Mouse (Mus musculus) liver, adult 2 months (tissue): ENCODE results near the gene E430018J23Rik. TPM values are rescaled to one million over a fixed set of nuclear protein-coding genes. Genes with fewer than 3 reads are reported as not detected.
"Not testable (repeated sequence)": the region's sequence is repeated elsewhere in the genome, so short reads cannot be mapped to it uniquely, and the experiment has no call there.

Source experiments
- DNase-seq: peaks from one replicate; pipeline ENCODE4 v3.0.0-alpha.2; 2011; ENCODE audit warnings: low read depth, low spot score; ENCODE audit errors: extremely low read depth
- H3K27ac ChIP-seq: fragments of 200-500 bp; replicated peaks from 2 replicates; pipeline ENCODE4 v1.5.1; 2012; ENCODE audit warnings: low read depth, mild to moderate bottlenecking, control low read depth, inconsistent platforms, low read length; ENCODE audit not compliant: insufficient read depth
- H3K27me3 ChIP-seq: fragments of 200-500 bp; 2 replicates; pipeline ENCODE4 v1.6.1; 2012; ENCODE audit warnings: mild to moderate bottlenecking, moderate library complexity, low read length, inconsistent platforms; ENCODE audit not compliant: control insufficient read depth, insufficient read depth
- H3K36me3 ChIP-seq: fragments of 200-500 bp; 2 replicates; pipeline ENCODE4 v1.6.1; 2012; ENCODE audit warnings: low read length, inconsistent platforms; ENCODE audit not compliant: control insufficient read depth, insufficient read depth
- H3K4me1 ChIP-seq: fragments of 200-500 bp; 2 replicates; pipeline ENCODE4 v1.6.1; 2011; ENCODE audit warnings: low read length; ENCODE audit not compliant: control insufficient read depth, insufficient read depth
- H3K4me3 ChIP-seq: fragments of 200-500 bp; 2 replicates; pipeline ENCODE4 v1.5.1; 2011; ENCODE audit warnings: low read depth, mild to moderate bottlenecking, control low read depth, low read length, moderate library complexity; ENCODE audit not compliant: insufficient read depth
- H3K79me2 ChIP-seq: fragments of 200-500 bp; 2 replicates; pipeline ENCODE4 v1.6.1; 2012; ENCODE audit warnings: inconsistent platforms, mild to moderate bottlenecking, low read length, moderate library complexity; ENCODE audit not compliant: control insufficient read depth, insufficient read depth
- H3K9ac ChIP-seq: fragments of 200-500 bp; 2 replicates; pipeline ENCODE4 v1.6.1; 2012; ENCODE audit warnings: low read depth, mild to moderate bottlenecking, control low read depth, inconsistent platforms, low read length
- CTCF ChIP-seq: fragments of 200-500 bp; IDR thresholded peaks from 2 replicates; pipeline ENCODE4 v1.5.1; 2011; ENCODE audit warnings: low read depth, low read length, control low read depth
- POLR2A ChIP-seq: fragments of 200-500 bp; IDR thresholded peaks from 2 replicates; pipeline ENCODE4 v1.6.1; 2011; ENCODE audit warnings: low read length, control low read depth; ENCODE audit not compliant: insufficient read depth; ENCODE audit errors: extremely low read depth
- WGBS: fragments of 180-500 bp; shearing (Covaris S2); methylation state at CpG from one replicate; pipeline ENCODE4 v1.1.7; 2018; 5-methylcytosine and 5-hydroxymethylcytosine counted together
- polyA plus RNA-seq: library from polyadenylated mRNA; depleted of rRNA; stranded (reverse); fragments of >200 nt; gene quantifications from 2 replicates; pipeline ENCODE4 v1.2.3, GENCODE M21; 2012
- total RNA-seq: library from RNA; depleted of rRNA; stranded (reverse); fragments of >200 nt; gene quantifications from 2 replicates; pipeline ENCODE4 v1.2.3, GENCODE M21; 2014

The E430018J23Rik gene
- total and polyA plus RNA-seq, 2 experiments = 4.9 to 7.7 TPM

GRCm38 (mm10) chr7:127402980-127403379 lies 9.6 kb upstream of the E430018J23Rik start:
- 70% methylated on average over 2 of the region's 2 CpGs for WGBS
- H3K9ac ChIP-seq = no peak overlapping the region
- H3K36me3 ChIP-seq = no peaks in the 10 kb centered on the region

GRCm38 (mm10) chr7:127400355-127400754 lies 6.9 kb upstream of the E430018J23Rik start:
- Histone ChIP-seq H3K27me3 (no peaks in the 10 kb centered on the region), H3K9ac (no peak overlapping the region), H3K79me2 (no peaks in the 10 kb centered on the region), H3K4me3 (no peak overlapping the region), H3K4me1 (no peaks in the 10 kb centered on the region), H3K27ac (no peak overlapping the region), H3K36me3 (no peaks in the 10 kb centered on the region)
- WGBS = 69% methylated on average over 3 of the region's 3 CpGs
- no peak for TF ChIP-seq CTCF
- TF ChIP-seq POLR2A = no peak
- DNase-seq = no peak

More at GRCm38 (mm10) chr7:127402980-127403379, 9.6 kb upstream of the E430018J23Rik start:
- no peaks in the 10 kb centered on the region for H3K27me3 ChIP-seq
- no peak overlapping the region for H3K4me3 ChIP-seq
- no peak for DNase-seq
- no peak overlapping the region for H3K27ac ChIP-seq
- no peaks in the 10 kb centered on the region for H3K4me1 ChIP-seq
- no peak for TF ChIP-seq POLR2A
- peak; percentile 19; the same call in 1 of the 2 replicates for TF ChIP-seq CTCF
- no peaks in the 10 kb centered on the region for H3K79me2 ChIP-seq

GRCm38 (mm10) chr7:127393944-127394333 lies 510 bp upstream of the E430018J23Rik start:
- H3K79me2 ChIP-seq = peaks cover 9% of the 10 kb centered on the region; the same call in 1 of the 2 replicates

GRCm38 (mm10) chr7:127392251-127392824 lies 1.1 kb downstream of the E430018J23Rik start:
- DNase-seq = no peak

More at GRCm38 (mm10) chr7:127393944-127394333, 510 bp upstream of the E430018J23Rik start:
- Histone ChIP-seq H3K4me1 (peaks cover 6% of the 10 kb centered on the region), H3K9ac (0 out of 2 replicates have a peak overlapping the region, but pooled peaks have one; percentile 1), H3K4me3 (peak overlapping the region; percentile 27), H3K27me3 (no peaks in the 10 kb centered on the region), H3K36me3 (no peaks in the 10 kb centered on the region), H3K27ac (no peak overlapping the region)
- 7% methylated on average over 7 of the region's 7 CpGs for WGBS
- no peak for TF ChIP-seq CTCF
- TF ChIP-seq POLR2A = no peak
- DNase-seq = no peak

GRCm38 (mm10) chr7:127391538-127391937 lies 1.9 kb downstream of the E430018J23Rik start:
- no peaks in the 10 kb centered on the region for H3K27me3 ChIP-seq
- no peak overlapping the region for H3K4me3 ChIP-seq
- no peaks in the 10 kb centered on the region for H3K36me3 ChIP-seq
- no peak overlapping the region for H3K9ac ChIP-seq
- no peak overlapping the region for H3K27ac ChIP-seq
- TF ChIP-seq CTCF (no peak), POLR2A (no peak)
- 96% methylated on average over 16 of the region's 16 CpGs for WGBS
- peaks cover 7% of the 10 kb centered on the region for H3K4me1 ChIP-seq
- DNase-seq = no peak
- peaks cover 9% of the 10 kb centered on the region; the same call in 1 of the 2 replicates for H3K79me2 ChIP-seq

More at GRCm38 (mm10) chr7:127392251-127392824, 1.1 kb downstream of the E430018J23Rik start:
- Histone ChIP-seq H3K27me3 (no peaks in the 10 kb centered on the region), H3K4me3 (no peak overlapping the region), H3K79me2 (peaks cover 9% of the 10 kb centered on the region; the same call in 1 of the 2 replicates), H3K27ac (no peak overlapping the region), H3K4me1 (peaks cover 6% of the 10 kb centered on the region), H3K9ac (peak overlapping the region; percentile 4), H3K36me3 (no peaks in the 10 kb centered on the region)
- no peak for TF ChIP-seq CTCF
- no peak for TF ChIP-seq POLR2A
- 77% methylated on average over 8 of the region's 8 CpGs for WGBS

GRCm38 (mm10) chr7:127390306-127390705 lies 3.1 kb downstream of the E430018J23Rik start:
- WGBS = 90% methylated on average over 7 of the region's 7 CpGs
- no peak overlapping the region for H3K9ac ChIP-seq
- H3K27me3 ChIP-seq = no peaks in the 10 kb centered on the region
- no peaks in the 10 kb centered on the region for H3K36me3 ChIP-seq
- TF ChIP-seq POLR2A (no peak), CTCF (no peak)
- H3K4me1 ChIP-seq = peaks cover 11% of the 10 kb centered on the region
- H3K4me3 ChIP-seq = no peak overlapping the region
- H3K79me2 ChIP-seq = peaks cover 9% of the 10 kb centered on the region; the same call in 1 of the 2 replicates
- H3K27ac ChIP-seq = no peak overlapping the region
- DNase-seq = no peak

- H3K4me1 ChIP-seq, H3K36me3 ChIP-seq, H3K79me2 ChIP-seq, H3K4me3 ChIP-seq, H3K27me3 ChIP-seq, H3K27ac ChIP-seq, H3K9ac ChIP-seq, DNase-seq: not testable (repeated sequence)
Observed at GRCm38 (mm10) chr7:127388201-127388600, 5.2 kb downstream of the E430018J23Rik start.
